Mouse (Mus musculus) heart, postnatal 0 days (tissue): Measurements from ENCODE around the gene Gm49776.

Experiments used
- CTCF ChIP-seq: IDR thresholded peaks from 2 replicates; pipeline ENCODE4 v1.5.1; 2016; ENCODE audit warnings: antibody characterized with exemption, control low read depth, low read depth
- EP300 ChIP-seq: IDR thresholded peaks from 2 replicates; pipeline ENCODE4 v1.6.1; 2016; ENCODE audit warnings: antibody characterized with exemption, low read depth

DNA sequence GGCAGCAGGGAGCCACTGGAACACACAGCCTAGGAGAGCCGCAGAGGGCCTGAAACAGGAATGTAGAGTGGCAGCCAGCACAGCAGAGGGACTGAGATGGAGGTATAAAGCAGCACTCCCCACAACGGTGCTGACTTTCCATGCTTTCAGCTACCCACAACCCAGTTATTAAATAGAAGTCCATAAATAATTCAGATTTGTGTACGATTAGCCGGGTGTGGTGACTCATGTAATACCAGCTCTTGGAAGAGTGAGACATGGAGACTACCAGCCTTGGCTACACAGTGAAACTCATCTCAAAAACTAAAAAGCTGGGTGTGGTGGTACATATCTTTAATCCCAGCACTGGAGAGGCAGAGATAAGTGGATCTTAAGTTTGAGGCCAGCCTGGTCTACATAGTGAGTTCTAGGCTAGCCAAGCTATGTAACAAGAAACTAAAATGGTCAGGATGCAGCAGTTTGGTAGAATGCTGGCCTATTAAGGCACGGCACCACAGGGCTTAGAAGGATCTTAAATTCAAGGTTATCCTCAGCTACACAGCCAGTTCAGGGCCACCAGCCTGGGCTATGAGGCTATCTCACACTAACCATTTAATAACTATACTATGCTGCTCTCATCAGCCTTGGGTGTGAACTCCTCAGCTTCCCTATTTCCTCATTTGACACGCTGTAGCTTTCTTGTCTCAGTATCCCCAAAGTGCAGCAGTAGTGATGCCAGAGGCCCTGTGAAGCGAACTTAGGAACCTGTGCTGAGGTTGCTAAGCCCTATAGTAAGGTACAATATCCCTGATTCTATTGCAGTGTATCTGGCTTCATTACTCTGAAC lies 21.2 kb downstream of the Gm49776 start:
- TF ChIP-seq CTCF (no peak), EP300 (no peak)
